13 mouse cellular contexts compared by ENCODE assay signal in the genomic region with DNA sequence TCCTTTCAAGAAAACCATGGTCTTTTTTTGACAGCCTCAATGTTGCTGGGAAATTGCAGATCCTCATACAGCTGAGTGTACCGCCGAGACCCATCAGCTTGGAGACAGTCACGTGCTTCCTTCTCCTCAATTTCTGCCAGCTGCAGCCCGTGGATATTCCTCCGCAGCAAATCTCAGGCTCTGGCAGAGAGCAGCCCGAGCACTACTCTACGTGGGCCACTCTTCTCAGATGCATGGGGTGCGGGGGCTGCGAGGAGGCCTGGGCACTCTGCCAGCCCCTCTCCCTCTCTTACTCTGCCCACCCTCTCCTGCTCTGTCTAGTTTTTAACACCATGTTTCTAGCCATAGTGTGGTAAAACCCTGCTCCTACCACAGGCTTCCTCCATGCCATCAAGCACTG. TPM values are rescaled to one million over a fixed set of nuclear protein-coding genes. Genes with fewer than 3 reads are reported as not detected.
A peak's percentile ranks its signal among the peaks of the same experiment; 100 is the strongest.
DNase-seq lines count a peak whose midpoint lies in the region; ATAC-seq lines count a peak whose summit lies in the region.
"Had no signal": no experiment of that assay in that cellular context is flagged by ENCODE, and none has a peak within 500 bp of the region (broad histone marks: within the 10 kb centered on the region; RNA-seq: fewer than 3 reads in every experiment).

No protein-coding gene starts in this region.

- no peaks in the 10 kb centered on the region for H3K27me3 ChIP-seq in limb, embryonic 12.5 days
- H3K27me3 ChIP-seq in limb, embryonic 10.5 days (ENCODE audit: low read depth, poor library complexity, severe bottlenecking) = no peaks in the 10 kb centered on the region
- H3K27me3 ChIP-seq in neural tube, embryonic 14.5 days (ENCODE audit: control insufficient read depth, insufficient read depth, low read length) = no peaks in the 10 kb centered on the region
- H3K27me3 ChIP-seq: liver, embryonic 12.5 days had no signal

- H3K9me3 ChIP-seq in limb, embryonic 12.5 days = no peaks in the 10 kb centered on the region
- no peaks in the 10 kb centered on the region for H3K9me3 ChIP-seq in limb, embryonic 10.5 days (replicated peaks)
- no peaks in the 10 kb centered on the region for H3K9me3 ChIP-seq in neural tube, embryonic 14.5 days (ENCODE audit: control insufficient read depth, low read length)
- H3K9me3 ChIP-seq: G1E; liver, embryonic 12.5 days had no signal

- ATAC-seq in limb, embryonic 12.5 days (ENCODE audit: insufficient number of reproducible peaks, insufficient read depth, low FRiP score, low TSS enrichment, low read depth) = peak; percentile 52; the same call in 1 of the 2 replicates
- ATAC-seq in frontal cortex, adult (ENCODE audit: low TSS enrichment) = peak; percentile 99
- ATAC-seq in neural tube, embryonic 14.5 days (ENCODE audit: low read depth) = peak; percentile 78
- ATAC-seq: intestine, postnatal 0 days had no signal

- no peaks in the 10 kb centered on the region for H3K36me3 ChIP-seq in limb, embryonic 12.5 days
- H3K36me3 ChIP-seq in limb, embryonic 10.5 days = no peaks in the 10 kb centered on the region
- H3K36me3 ChIP-seq in neural tube, embryonic 14.5 days (ENCODE audit: control insufficient read depth, insufficient read depth, low read length) = no peaks in the 10 kb centered on the region
- H3K36me3 ChIP-seq: G1E; liver, embryonic 12.5 days had no signal

- no peak overlapping the region for H3K27ac ChIP-seq in limb, embryonic 12.5 days
- no peak overlapping the region for H3K27ac ChIP-seq in limb, embryonic 10.5 days
- H3K27ac ChIP-seq in neural tube, embryonic 14.5 days (ENCODE audit: low read depth, low read length) = no peak overlapping the region
- H3K27ac ChIP-seq: liver, embryonic 12.5 days had no signal

- H3K4me1 ChIP-seq in limb, embryonic 12.5 days (replicated peaks) = peaks cover 4% of the 10 kb centered on the region; the same call in 1 of the 2 replicates
- H3K4me1 ChIP-seq in limb, embryonic 10.5 days = peaks cover 17% of the 10 kb centered on the region
- no peaks in the 10 kb centered on the region for H3K4me1 ChIP-seq in neural tube, embryonic 14.5 days (ENCODE audit: control insufficient read depth, insufficient read depth, low read length)

- H3K9ac ChIP-seq in limb, embryonic 12.5 days (replicated peaks) = no peak overlapping the region
- H3K9ac ChIP-seq in neural tube, embryonic 14.5 days (replicated peaks; ENCODE audit: low read depth, low read length) = no peak overlapping the region
- H3K9ac ChIP-seq: liver, embryonic 12.5 days had no signal

- H3K4me2 ChIP-seq in limb, embryonic 12.5 days = no peak overlapping the region
- H3K4me2 ChIP-seq in neural tube, embryonic 14.5 days (ENCODE audit: low read depth, low read length) = no peak overlapping the region
- H3K4me2 ChIP-seq: liver, embryonic 12.5 days had no signal

- DNase-seq in limb, embryonic 10.5 days (ENCODE audit: low spot score) = no peak
- DNase-seq in layer of hippocampus, adult 9-11 months = peak; percentile 68
- DNase-seq in embryo, embryonic 10 days (ENCODE audit: low spot score) = no peak
- no peak for DNase-seq in cerebellum, postnatal 14 days
- no peak for DNase-seq in gastrocnemius, adult 18-20 months (ENCODE audit: low spot score)
- DNase-seq: gastrocnemius, postnatal 25 days; spleen, adult 18-20 months had no signal

- 71% methylated on average over 9 of the region's 9 CpGs for WGBS in limb, embryonic 12.5 days
- WGBS in limb, embryonic 10.5 days = 83% methylated on average over 9 of the region's 9 CpGs
- WGBS in neural tube, embryonic 14.5 days = 65% methylated on average over 9 of the region's 9 CpGs

- H3K4me3 ChIP-seq in limb, embryonic 12.5 days (replicated peaks) = no peak overlapping the region
- H3K4me3 ChIP-seq in limb, embryonic 10.5 days = no peak overlapping the region
- no peak overlapping the region for H3K4me3 ChIP-seq in neural tube, embryonic 14.5 days (ENCODE audit: low read depth, low read length)
- H3K4me3 ChIP-seq: liver, embryonic 12.5 days had no signal

RNA-seq across cellular contexts. Expression of a gene that starts 55.1 kb away (rescaled TPM):
- 1.2 and 1.8 TPM in 2 replicates for polyA plus RNA-seq in limb, embryonic 12.5 days (2016; fragmentation: Nextera tagmentation; extraction: Ambion mirVana)
- 0.97 and 1.0 TPM in 2 replicates for polyA plus RNA-seq in limb, embryonic 10.5 days (2016; fragmentation: Nextera tagmentation; extraction: Ambion mirVana)
- polyA plus RNA-seq in neural tube, embryonic 14.5 days (2014; fragmentation: Nextera tagmentation; extraction: Ambion mirVana) = 84.2 and 103 TPM in 2 replicates
- total RNA-seq in gastrocnemius, adult 18-20 months (2021) = 1 to 10 TPM in 1 of 2 experiments, under 1 TPM in 1; 0.30 to 1.5 TPM

Comparison
In these comparisons a context has a peak if more than half of its experiments do, and no peak if none do; other contexts are left out.
1. RNA of a gene that starts 55.1 kb away (polyA plus RNA-seq): 84.2 to 103 TPM in neural tube, embryonic 14.5 days; 1.2 to 1.8 TPM in limb, embryonic 12.5 days and 0.97 to 1.0 TPM in limb, embryonic 10.5 days; every median in the first group is over 10 times any median in the second.
2. Peak in every context shown above with its lines, with median percentiles within 50 percentile points of each other: ATAC-seq.